Mouse (Mus musculus) MEL (cell line): ENCODE measurements around the gene Snrnp70.

Experiments used
- CHD2 ChIP-seq: IDR thresholded peaks from 2 replicates; pipeline ENCODE4 v1.6.1; 2011; ENCODE audit warnings: low read length, improper control_type of control experiment
- CTCF ChIP-seq, 3 experiments: IDR thresholded peaks in 2 of 3; conservative IDR thresholded peaks in 1 of 3; 2 replicates each; pipeline ENCODE4 v1.5.1; 2011 to 2012; ENCODE audit warnings: low read length in 3 of 3, low read depth in 2 of 3, mild to moderate bottlenecking in 2 of 3, improper control_type of control experiment in 1 of 3, inconsistent platforms in 1 of 3, mixed read lengths in 1 of 3, moderate library complexity in 1 of 3; ENCODE audit not compliant: control insufficient read depth in 1 of 3, insufficient read depth in 1 of 3, poor library complexity in 1 of 3, severe bottlenecking in 1 of 3
- EP300 ChIP-seq, 2 experiments: IDR thresholded peaks; 2 replicates each; pipeline ENCODE4 v1.6.1; 2011; ENCODE audit warnings: improper control_type of control experiment in 2 of 2, low read length in 2 of 2, low read depth in 1 of 2, mild to moderate bottlenecking in 1 of 2
- MAX ChIP-seq: IDR thresholded peaks from 2 replicates; pipeline ENCODE4 v1.6.1; 2011; ENCODE audit warnings: low read length, improper control_type of control experiment
- MAZ ChIP-seq: IDR thresholded peaks from 2 replicates; pipeline ENCODE4 v1.6.1; 2012; ENCODE audit warnings: low read depth, mild to moderate bottlenecking, inconsistent platforms, low read length, improper control_type of control experiment
- NRF1 ChIP-seq: IDR thresholded peaks from 2 replicates; pipeline ENCODE4 v1.6.1; 2014; ENCODE audit warnings: low read depth, mild to moderate bottlenecking, inconsistent platforms, low read length, improper control_type of control experiment, moderate library complexity; ENCODE audit not compliant: poor library complexity, insufficient read depth, severe bottlenecking
- POLR2A ChIP-seq, 2 experiments: IDR thresholded peaks; 2 replicates each; pipeline ENCODE4 v1.6.1; 2011 to 2012; ENCODE audit warnings: low read length in 2 of 2, mild to moderate bottlenecking in 2 of 2, control low read depth in 1 of 2, improper control_type of control experiment in 1 of 2, low read depth in 1 of 2, moderate library complexity in 1 of 2; ENCODE audit not compliant: control insufficient read depth in 1 of 2, insufficient read depth in 1 of 2, poor library complexity in 1 of 2
- USF1 ChIP-seq: IDR thresholded peaks from 2 replicates; pipeline ENCODE4 v1.6.1; 2014; ENCODE audit warnings: low read depth, mild to moderate bottlenecking, inconsistent platforms, low read length, improper control_type of control experiment, moderate library complexity

DNA sequence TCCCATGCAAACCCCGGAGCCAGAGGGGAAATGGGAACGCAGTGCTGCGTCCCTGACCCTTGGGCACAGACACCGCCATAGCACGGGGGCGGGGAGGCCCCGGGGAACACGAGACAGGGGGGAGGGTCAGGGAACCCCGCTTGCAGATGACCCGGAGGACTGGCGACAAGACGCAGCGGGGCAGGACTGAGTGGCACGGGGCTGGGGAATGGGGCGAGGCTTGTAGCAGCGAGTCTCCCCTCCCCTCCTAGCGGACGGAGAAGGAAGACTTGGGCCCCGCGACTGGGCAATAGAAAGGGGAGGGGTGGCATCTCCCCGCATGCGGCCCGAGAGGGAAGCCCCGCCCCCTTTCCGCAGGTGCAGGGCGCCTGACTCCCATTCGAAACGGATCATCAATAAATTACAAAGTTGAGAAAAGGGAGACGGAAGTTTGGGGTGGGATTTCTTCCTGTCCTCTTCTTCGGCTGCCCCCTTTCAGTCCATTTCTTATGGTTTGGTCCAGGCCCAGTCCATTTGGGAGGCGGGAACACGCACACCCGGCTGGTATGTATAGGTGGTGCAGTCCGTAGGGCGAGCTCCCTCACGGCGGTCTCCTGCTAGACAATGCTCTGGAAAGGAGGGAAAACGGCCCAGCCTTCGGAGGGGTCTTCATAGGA, 56.0 kb downstream of the Snrnp70 start:
- peak in 1 of 2 experiments; percentile 70; a peak in 2 of 4 replicates for TF ChIP-seq POLR2A (IDR thresholded peaks at IDR 0.05; ENCODE audit: control insufficient read depth in 1 of 2, insufficient read depth in 1 of 2, low read depth in 1 of 2, low read length in 2 of 2, poor library complexity in 1 of 2)
- no peak for TF ChIP-seq USF1
- no peak for TF ChIP-seq CHD2
- TF ChIP-seq CTCF (IDR thresholded peaks at IDR 0.05 in 2 of 3, conservative IDR thresholded peaks at IDR 0.05 in 1 of 3; ENCODE audit: control insufficient read depth in 1 of 3, insufficient read depth in 1 of 3, low read depth in 2 of 3, low read length in 3 of 3, poor library complexity in 1 of 3, severe bottlenecking in 1 of 3), result 0 out of 6 replicates have a peak, but pooled peaks of 1 of the 3 experiments have one; percentile 4
- TF ChIP-seq MAX, result no peak
- TF ChIP-seq MAZ, result peak; percentile 52; the same call in 1 of the 2 replicates
- no peak for TF ChIP-seq NRF1
- TF ChIP-seq EP300 (IDR thresholded peaks at IDR 0.05; ENCODE audit: low read depth in 1 of 2, low read length in 2 of 2), result 0 out of 4 replicates have a peak, but pooled peaks of 1 of the 2 experiments have one; percentile 12
